Mouse (Mus musculus) kidney, embryonic 16.5 days (tissue): ENCODE measurements at regions not wholly inside any gene's neighbourhood (a gene's known extent, or its start where the extent isn't known, plus 50 kb on each side); places are given as distances from the start of the nearest gene placed in this dataset.

Experiments
- ATAC-seq: fragments of 200-750 bp; cut with Nextera tagmentation; 2 replicates; pipeline ENCODE4 v1.8.0; 2017; ENCODE audit warnings: moderate TSS enrichment; ENCODE audit not compliant: low FRiP score, low TSS enrichment
- H3K27ac ChIP-seq: fragments of 300-500 bp; sonication (generic); 2 replicates; pipeline ENCODE4 v1.5.1; 2014; ENCODE audit warnings: low read length
- H3K27me3 ChIP-seq: fragments of 300-500 bp; sonication (generic); 2 replicates; pipeline ENCODE4 v1.6.1; 2014; ENCODE audit warnings: low read length, control low read depth, mixed read lengths; ENCODE audit not compliant: insufficient read depth
- H3K36me3 ChIP-seq: fragments of 300-500 bp; sonication (generic); 2 replicates; pipeline ENCODE4 v1.6.1; 2014; ENCODE audit warnings: low read length, control low read depth, mixed read lengths; ENCODE audit not compliant: insufficient read depth
- H3K4me1 ChIP-seq: fragments of 300-500 bp; sonication (generic); 2 replicates; pipeline ENCODE4 v1.6.1; 2014; ENCODE audit warnings: low read length, control low read depth, mixed read lengths; ENCODE audit not compliant: insufficient read depth
- H3K4me2 ChIP-seq: fragments of 300-500 bp; sonication (generic); replicated peaks from 2 replicates; pipeline ENCODE4 v1.6.1; 2014; ENCODE audit warnings: low read depth, low read length
- H3K4me3 ChIP-seq: fragments of 300-500 bp; sonication (generic); 2 replicates; pipeline ENCODE4 v1.5.1; 2014; ENCODE audit warnings: mild to moderate bottlenecking, low read length
- H3K9ac ChIP-seq: fragments of 300-500 bp; sonication (generic); replicated peaks from 2 replicates; pipeline ENCODE4 v1.6.1; 2014; ENCODE audit warnings: low read length
- H3K9me3 ChIP-seq: fragments of 300-500 bp; sonication (generic); 2 replicates; pipeline ENCODE4 v1.6.1; 2016; ENCODE audit warnings: low read length, control low read depth
- WGBS: fragments of 180-500 bp; shearing (Covaris S2); extraction: QIAGEN DNeasy Blood & Tissue Kit; methylation state at CpG from one replicate; pipeline ENCODE4 v1.1.7; 2014; 5-methylcytosine and 5-hydroxymethylcytosine counted together

- 84% methylated on average over 2 of the region's 2 CpGs for WGBS
- ATAC-seq = no peak
- Histone ChIP-seq H3K9ac (no peak overlapping the region), H3K4me1 (no peaks in the 10 kb centered on the region), H3K9me3 (no peaks in the 10 kb centered on the region), H3K36me3 (no peaks in the 10 kb centered on the region), H3K4me2 (no peak overlapping the region), H3K4me3 (no peak overlapping the region), H3K27ac (no peak overlapping the region), H3K27me3 (no peaks in the 10 kb centered on the region)
Measured at GRCm38 (mm10) chr3:150401694-150402301, 1035.9 kb upstream of the Adgrl4 start.

DNA sequence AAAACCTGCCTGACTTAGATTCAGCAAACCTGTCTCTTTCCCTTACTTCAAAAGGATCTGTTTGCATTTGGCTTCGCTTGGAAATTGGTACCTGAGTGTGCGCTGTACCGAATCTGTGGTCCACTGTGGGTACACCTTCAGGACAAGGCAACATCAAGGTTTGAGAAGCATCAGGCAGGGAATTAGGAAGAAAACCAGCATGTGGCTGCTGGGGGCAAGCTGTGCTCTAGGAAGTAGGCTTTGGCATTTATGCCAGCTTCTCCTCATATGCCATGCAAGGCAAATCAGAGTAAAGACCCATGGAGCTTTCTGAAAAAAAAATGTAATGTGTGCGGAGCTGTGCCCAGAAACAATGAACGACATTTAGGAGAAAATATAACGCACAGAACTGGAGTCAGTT lies 1031.6 kb upstream of the Adgrl4 start:
- Histone ChIP-seq H3K9me3 (no peaks in the 10 kb centered on the region), H3K4me1 (no peaks in the 10 kb centered on the region), H3K36me3 (no peaks in the 10 kb centered on the region), H3K27me3 (no peaks in the 10 kb centered on the region), H3K4me3 (no peak overlapping the region), H3K4me2 (no peak overlapping the region), H3K9ac (no peak overlapping the region), H3K27ac (no peak overlapping the region)
- ATAC-seq = no peak
- WGBS = 92% methylated on average over 6 of the region's 6 CpGs

DNA sequence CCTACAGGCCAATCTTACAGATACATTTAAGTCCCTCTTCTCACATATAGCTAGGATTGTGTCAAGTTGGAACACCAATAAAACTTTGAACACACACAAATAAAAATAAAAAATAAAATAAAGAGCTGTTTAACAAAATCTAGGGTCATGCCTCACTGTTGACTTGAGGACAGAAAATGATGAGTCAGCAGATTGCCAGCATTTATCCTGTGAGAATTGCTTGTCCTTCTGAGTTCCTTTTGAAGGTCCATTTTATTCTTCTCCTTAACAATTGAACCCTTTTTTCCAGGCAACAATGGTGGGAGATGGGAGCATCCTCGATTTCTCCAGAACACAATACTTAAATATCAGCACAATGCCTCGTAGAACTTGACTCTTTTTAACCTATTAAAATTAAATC lies 1022.4 kb upstream of the Adgrl4 start:
- WGBS = 91% methylated on average over 2 of the region's 2 CpGs
- no peak for ATAC-seq

DNA sequence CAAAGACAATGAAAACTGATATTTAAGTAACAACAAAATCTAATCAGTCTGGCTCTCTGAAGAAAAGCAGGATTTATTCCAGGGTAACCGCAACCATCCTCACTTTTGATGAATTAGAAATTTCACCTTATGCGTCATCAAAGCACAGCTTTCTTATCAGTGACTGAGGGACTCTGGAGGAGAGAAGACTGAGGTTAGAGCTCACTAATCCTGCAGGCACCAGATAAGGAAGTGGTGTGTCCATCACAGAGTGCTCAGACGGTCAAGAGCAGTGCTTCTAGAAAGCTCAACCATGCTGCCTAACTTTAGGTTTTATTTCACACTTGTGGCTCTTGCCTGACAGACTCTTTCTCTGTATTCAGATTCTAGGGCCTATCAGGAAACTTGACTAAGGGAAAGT lies 1021.2 kb upstream of the Adgrl4 start:
- Histone ChIP-seq H3K9me3 (no peaks in the 10 kb centered on the region), H3K4me1 (no peaks in the 10 kb centered on the region), H3K27ac (no peak overlapping the region), H3K36me3 (no peaks in the 10 kb centered on the region), H3K27me3 (no peaks in the 10 kb centered on the region), H3K4me2 (no peak overlapping the region), H3K4me3 (no peak overlapping the region), H3K9ac (no peak overlapping the region)
- 76% methylated on average over 3 of the region's 3 CpGs for WGBS
- no peak for ATAC-seq

More for the DNA sequence above, 1022.4 kb upstream of the Adgrl4 start:
- Histone ChIP-seq H3K36me3 (no peaks in the 10 kb centered on the region), H3K4me1 (no peaks in the 10 kb centered on the region), H3K4me3 (no peak overlapping the region), H3K27me3 (no peaks in the 10 kb centered on the region), H3K27ac (no peak overlapping the region), H3K9ac (no peak overlapping the region), H3K9me3 (no peaks in the 10 kb centered on the region), H3K4me2 (no peak overlapping the region)

DNA sequence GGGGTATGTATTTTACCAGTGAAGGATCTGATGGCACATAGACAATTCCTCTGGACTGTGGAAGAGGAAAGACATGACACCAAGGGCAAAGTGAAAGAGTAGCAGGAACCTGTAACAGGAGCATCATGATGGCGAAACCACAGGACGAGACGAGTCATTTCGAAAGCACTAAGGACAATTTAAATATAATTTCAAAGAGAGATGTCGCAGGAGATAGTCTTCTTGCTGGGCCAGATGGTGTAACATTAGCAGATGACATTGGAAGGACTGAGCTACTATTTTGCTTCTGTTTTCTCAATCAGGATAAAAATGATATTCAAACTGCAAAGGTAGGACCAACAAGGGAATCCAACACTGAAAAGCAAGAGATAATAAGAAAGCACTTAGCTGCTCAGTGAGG lies 1009.7 kb upstream of the Adgrl4 start:
- no peak for ATAC-seq
- WGBS = 80% methylated on average over 5 of the region's 5 CpGs
- Histone ChIP-seq H3K4me2 (no peak overlapping the region), H3K9ac (no peak overlapping the region), H3K36me3 (no peaks in the 10 kb centered on the region), H3K27ac (no peak overlapping the region), H3K27me3 (no peaks in the 10 kb centered on the region), H3K4me1 (no peaks in the 10 kb centered on the region), H3K9me3 (no peaks in the 10 kb centered on the region), H3K4me3 (no peak overlapping the region)

- H3K4me3 ChIP-seq = no peak overlapping the region
- no peaks in the 10 kb centered on the region for H3K27me3 ChIP-seq
- no peak overlapping the region for H3K27ac ChIP-seq
- H3K9me3 ChIP-seq = no peaks in the 10 kb centered on the region
- no peak overlapping the region for H3K4me2 ChIP-seq
- H3K36me3 ChIP-seq = no peaks in the 10 kb centered on the region
- 86% methylated on average over 6 of the region's 6 CpGs for WGBS
- no peak overlapping the region for H3K9ac ChIP-seq
- no peaks in the 10 kb centered on the region for H3K4me1 ChIP-seq
- ATAC-seq = no peak
Measured at GRCm38 (mm10) chr3:150431291-150431690, 1006.4 kb upstream of the Adgrl4 start.

GRCm38 (mm10) chr3:150435199-150435598 lies 1002.5 kb upstream of the Adgrl4 start:
- H3K36me3 ChIP-seq = no peaks in the 10 kb centered on the region
- no peak overlapping the region for H3K4me2 ChIP-seq
- no peaks in the 10 kb centered on the region for H3K27me3 ChIP-seq
- H3K9me3 ChIP-seq = no peaks in the 10 kb centered on the region
- no peaks in the 10 kb centered on the region for H3K4me1 ChIP-seq
- no peak overlapping the region for H3K4me3 ChIP-seq
- no peak; the same call in 1 of the 2 replicates for ATAC-seq
- H3K9ac ChIP-seq = no peak overlapping the region
- WGBS = 71% methylated on average over 1 of the region's 1 CpGs
- no peak overlapping the region for H3K27ac ChIP-seq

DNA sequence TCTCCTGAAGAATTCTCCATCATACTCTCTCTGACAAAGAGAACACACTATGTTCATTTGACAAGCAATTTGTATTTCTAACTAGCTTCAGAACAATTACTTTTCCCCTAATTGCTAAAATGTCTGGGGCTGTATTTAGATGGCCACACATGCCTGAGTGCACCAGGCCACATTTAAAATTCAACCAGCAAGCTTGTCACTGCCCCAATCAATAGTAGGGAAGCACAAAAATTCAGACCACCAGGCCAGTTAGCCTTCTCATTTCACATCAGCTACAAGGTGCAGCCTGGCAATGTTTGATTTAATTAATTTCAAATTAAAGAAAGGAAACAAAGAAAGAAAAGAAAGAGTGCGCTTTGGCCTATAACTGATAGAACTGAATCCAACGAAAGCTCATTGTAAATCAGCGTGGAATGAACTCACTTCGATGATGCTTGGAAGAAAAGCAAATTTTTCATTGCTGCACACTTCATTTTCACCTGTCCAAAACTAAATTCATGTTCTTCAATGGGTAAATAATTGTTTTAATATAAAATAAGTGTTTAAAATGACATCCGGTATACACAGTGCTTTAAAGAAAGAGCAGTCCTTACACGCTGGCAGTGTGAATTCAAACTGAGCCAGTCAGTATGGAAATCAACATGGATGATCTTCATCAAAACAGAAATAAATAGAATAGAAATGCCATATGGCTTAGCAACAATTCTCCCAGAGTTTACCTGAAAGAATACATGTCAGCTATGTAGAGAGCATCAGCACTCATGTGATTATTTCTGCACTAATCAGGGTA lies 1001.7 kb upstream of the Adgrl4 start:
- WGBS = 90% methylated on average over 6 of the region's 6 CpGs
- Histone ChIP-seq H3K9ac (no peak overlapping the region), H3K27me3 (no peaks in the 10 kb centered on the region), H3K36me3 (no peaks in the 10 kb centered on the region), H3K27ac (no peak overlapping the region), H3K4me2 (no peak overlapping the region), H3K4me3 (no peak overlapping the region), H3K9me3 (no peaks in the 10 kb centered on the region), H3K4me1 (no peaks in the 10 kb centered on the region)
- ATAC-seq = no peak
